Mouse (Mus musculus) MEL-GATA-1-ER (cell line): ENCODE measurements around the gene Crip3.

Experiments
- DNase-seq: peaks from one replicate; pipeline ENCODE4 v3.0.0-alpha.2; 2012; ENCODE audit warnings: low read depth; ENCODE audit errors: extremely low read depth

The Crip3 gene

DNA sequence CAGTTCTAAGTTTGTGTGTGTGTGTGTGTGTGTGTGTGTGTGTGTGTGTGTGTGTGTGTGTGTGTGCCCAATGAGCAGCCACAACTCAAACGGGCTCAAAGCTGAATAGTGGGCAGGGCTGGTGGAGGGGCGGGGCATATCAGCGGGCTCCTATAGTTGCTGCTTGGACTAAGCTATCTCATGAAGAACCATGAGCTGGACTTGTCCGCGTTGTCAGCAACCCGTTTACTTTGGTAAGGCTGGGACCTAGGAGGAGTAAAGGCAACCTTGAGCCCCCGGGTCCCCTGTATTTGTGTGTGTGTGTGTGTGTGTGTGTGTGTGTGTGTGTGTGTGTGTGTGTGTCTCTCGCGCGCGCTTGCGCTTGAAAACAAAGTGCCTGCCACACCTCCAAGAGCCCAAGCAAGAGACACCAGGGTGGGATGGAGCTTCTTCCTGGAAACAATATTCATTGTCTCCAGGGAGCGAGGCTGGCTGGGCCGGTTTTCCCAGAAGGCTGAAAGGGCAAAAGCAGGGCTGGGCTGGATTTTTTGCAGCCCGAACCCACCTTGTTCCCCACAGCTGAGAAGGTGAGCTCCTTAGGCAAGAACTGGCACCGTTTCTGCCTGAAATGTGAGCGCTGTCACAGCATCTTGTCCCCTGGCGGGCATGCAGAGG is at the start of gene Crip3:
Gene Crip3, plus strand, starts transcription at position 166 of the 654 bp plus-strand sequence.
- DNase-seq, result no peak

DNA sequence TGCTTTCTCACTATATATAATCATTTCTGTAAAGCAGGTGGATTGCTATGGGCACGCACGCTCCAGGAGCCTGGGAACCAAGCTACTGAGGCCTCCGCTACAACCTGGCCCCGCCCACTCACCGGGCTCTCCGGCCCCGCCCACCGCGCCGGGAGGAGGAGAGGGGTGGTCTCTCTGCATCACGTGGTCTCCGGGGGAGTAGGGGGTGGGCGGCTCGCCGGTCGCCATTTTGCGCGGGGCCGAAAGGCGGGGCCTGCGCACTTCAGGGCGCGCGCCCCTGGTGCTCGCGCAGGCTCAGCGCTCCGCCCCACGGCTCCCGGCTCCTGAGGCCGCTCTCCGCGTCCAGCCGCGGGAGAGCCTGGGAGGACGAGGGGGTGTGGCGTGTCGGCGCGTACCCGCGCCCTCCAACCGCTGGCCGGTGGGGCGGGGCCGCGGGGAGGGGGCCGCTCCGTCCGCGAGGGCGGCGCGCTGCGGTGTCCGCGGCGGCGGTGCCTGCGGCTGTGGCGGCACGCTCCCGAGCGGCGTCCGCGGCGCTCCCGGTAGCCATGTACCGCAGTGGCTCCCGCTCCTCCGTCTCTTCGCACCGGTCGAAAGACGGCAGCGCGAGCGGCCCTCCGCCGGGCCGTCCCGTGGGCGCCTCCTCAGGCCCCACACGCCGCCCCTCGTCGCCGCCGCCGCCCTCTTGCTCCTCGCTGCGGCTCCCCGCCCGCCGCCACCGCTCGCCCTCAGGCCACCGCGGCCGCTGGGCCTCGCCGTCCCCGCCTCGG is 45.2 kb upstream of the Crip3 start, which contains the start of gene Zfp318:
Gene Zfp318, plus strand, starts transcription at position 438 of the 767 bp plus-strand sequence.
- peak; percentile 68 for DNase-seq

DNA sequence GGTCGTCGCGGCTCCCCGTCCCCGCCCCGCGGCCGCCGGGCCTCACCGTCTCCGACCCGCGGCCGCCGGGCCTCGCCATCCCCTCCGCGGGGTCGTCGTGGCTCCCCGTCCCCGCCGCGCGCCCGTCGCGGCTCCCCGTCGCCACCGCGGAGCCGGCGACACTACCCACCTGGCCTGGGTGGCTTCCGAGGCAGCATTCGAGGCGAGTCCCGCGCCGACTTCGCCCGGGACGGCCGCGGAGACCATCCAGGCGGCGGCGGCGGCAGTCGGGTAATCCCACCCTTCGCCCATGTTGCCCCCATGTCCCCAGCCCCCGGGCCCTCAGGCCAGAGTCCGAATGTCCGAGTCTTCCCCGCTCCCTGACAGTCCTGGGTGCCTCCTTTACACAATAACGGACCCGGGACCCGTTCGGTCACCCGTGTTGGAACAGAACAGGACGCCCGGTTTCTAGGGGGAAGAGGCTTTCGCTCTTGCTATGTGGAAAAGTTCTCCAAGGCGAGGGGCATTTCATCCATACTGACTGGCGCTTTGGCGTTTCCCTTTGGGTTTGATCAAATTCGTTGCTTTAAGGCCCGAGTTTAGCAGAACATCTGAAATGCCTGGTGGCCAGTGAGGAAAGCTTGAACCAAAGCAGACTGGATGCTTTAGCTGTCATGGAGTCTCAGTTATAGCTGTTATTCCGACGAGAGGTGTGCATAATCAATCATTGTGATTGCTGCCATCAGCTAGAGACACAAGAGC is 44.5 kb upstream of the Crip3 start:
- DNase-seq, result no peak

DNA sequence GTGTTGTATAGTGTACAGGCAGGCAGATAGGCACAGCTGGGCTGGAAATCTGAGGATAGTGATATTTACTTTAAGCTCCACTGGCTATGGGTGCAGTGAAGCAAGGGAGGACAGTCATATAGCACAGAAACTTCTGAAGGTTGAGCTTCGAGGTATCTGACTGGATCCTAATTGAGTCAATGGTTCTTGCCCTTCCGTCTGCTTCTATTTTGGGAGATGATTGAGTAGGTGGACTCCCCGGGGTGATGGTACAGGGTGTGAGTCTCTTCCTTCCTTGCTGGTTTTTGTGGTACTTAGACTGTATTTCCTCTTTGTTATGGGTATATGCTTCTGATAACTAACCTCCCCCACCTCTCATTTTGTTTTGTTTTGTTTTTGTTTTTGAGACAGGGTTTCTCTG is 40.5 kb upstream of the Crip3 start:
- DNase-seq, result no peak

DNA sequence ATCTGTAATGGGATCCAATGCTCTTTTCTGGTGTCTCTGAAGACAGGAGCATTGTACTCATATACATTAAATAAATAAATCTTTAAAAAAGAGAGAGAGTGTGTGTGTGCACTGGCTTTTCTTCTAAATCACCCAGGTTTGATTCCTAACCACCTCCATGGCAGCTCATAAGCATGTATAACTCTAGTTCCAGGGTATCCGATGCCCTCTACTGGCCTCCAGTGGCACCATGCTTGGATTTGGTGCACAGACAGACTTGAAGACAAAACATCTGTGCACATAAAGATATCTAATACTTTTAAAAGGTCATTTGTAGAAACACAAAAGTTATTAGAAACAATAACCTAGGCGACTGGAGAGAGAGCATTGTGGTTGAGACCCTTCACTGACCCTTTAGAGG is 35.7 kb upstream of the Crip3 start:
- DNase-seq, result no peak

DNA sequence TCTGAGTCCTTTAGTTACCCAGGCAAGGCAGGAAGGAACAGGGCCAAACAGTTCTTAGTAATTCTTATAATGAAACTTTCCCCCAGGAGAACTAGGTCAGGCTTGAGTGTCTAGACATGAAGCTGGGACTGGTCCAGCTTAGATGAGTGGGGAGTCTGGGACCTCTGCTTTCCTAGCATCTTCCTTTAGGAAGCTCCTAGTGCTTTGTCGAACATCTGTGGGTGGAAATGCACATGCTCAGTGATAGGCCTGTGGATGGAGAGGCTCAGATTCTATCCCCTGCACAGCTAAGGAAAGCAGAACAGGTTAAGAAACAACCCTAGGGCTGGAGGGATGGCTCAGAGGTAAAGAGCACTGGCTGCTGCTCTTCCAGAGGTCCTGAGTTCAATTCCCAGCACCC is 34.1 kb upstream of the Crip3 start:
- DNase-seq, result no peak

DNA sequence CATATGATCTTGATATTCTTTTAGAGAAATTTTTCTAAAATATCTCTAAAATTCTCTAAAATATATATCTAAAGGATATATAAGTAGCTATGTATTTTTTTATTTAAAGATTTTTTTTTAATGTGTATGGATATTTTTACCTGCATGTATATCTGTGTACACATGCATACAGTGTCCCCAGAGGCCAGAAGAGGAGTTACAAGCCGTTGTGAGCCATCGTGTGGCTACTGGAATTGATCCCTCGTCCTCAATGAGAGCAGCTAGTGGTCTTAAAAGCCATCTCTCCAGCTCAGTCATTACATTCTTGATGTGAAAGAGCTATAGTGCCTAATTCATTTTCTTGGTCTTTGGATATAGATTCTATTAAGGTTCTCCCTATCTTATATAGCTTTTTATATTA is 20.2 kb upstream of the Crip3 start:
- DNase-seq, result no peak

DNA sequence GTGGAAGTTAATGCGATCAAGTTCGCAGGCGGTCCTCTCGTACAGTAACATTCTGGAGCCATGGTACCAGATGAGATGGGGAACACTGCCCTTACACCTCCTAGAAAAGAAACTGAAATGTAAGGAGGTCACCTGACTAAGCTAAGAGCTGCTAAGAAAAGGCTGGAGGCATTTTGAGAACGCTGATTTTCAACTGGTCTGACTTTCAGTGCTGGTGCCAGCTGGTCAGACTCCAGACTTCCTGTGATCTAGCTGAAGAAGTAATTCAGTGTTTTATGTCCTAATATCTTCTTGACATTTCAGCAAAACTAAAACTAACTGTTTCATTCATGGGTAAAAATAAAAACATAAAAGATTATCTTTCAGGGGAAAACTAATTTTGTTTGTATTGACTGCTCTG is 10.1 kb upstream of the Crip3 start:
- no peak for DNase-seq

DNA sequence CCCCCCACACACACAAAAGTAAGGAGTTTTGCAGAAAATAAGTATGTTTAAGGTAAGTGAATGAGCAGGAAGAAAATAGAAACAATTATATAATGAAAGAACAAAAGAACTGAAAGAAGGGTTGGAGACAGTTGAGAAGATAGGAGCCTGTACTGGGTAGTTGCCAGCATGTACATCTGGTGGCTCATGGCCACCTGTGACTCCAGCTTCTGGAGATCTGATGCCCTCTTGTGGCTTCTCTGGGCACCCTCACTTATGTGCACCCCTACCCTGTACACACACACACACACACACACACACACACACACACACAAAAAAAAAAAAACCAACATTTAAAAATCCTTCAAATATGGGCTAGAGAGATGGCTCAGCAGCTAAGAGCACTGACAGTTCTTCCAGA is 9.0 kb upstream of the Crip3 start:
- peak; percentile 18 for DNase-seq

DNA sequence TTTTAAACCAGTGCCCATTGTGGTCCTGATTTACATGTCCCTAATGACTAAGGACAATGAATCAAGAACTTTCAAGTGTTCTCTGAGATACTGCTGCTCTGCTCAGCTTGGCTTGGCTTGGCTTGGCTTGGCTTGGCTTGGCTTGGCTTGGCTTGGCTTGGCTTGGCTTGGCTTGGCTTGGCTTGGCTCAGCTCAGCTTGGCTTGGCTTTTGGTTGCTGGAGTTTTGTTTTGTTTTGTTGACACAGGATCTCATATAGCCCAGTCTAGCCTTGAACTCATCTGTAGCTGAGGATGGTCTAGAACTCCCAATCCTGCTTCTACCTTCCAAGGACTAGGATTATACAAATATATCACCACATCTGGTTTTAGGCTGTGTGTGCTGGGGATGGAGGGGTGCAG is 2.2 kb upstream of the Crip3 start:
- no peak for DNase-seq

DNA sequence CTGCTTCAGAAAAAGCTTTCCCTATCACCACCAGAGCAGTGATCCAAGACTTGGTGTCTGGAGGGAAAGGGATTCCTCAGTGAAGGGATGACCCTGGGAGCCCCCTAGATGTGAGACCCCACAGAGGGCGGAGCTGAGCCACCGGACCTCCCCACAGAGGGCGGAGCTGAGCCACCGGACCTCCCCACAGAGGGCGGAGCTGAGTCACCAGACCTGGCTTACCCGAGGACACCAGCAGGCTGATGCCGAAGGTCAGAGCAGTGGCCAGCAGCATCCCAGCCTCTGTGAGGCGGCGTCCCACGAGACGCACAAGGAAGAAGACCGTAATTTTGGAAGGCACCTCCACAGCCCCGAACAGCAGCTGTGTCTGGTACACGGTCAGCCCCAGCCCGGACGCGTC is 4.9 kb downstream of the Crip3 start:
- no peak for DNase-seq

DNA sequence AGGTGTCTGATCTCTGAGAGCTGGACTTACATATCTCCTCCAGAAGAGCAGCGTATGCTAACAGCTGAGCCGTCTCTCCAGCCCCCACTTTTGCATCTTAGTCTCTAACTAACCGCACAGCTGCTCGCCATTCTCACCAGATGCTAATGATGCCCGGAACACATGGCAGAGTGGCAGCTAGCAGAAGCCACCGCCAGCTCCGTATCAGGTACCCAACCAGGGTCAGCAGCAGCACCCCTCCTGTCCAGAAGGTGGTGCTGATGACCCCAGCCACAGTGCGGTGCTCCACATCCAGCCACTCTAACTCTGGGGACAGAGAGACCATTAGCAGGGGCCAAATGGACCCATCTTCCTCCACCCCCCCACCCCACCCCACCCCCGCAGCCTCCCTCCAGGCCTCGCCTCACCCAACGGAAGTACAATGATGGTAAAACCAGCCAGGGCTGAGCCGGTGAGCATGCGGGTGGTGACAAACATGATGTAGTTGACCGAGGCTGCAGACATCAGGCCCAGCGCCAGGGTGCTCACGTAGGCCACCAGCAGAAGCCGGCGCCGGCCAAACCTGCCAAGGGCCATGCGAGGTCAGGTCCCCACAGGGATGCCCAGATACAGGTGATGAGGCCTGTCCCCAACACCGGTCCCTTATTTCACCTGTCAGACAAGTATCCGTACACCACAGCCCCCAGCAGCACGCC is 8.1 kb downstream of the Crip3 start:
- no peak for DNase-seq

DNA sequence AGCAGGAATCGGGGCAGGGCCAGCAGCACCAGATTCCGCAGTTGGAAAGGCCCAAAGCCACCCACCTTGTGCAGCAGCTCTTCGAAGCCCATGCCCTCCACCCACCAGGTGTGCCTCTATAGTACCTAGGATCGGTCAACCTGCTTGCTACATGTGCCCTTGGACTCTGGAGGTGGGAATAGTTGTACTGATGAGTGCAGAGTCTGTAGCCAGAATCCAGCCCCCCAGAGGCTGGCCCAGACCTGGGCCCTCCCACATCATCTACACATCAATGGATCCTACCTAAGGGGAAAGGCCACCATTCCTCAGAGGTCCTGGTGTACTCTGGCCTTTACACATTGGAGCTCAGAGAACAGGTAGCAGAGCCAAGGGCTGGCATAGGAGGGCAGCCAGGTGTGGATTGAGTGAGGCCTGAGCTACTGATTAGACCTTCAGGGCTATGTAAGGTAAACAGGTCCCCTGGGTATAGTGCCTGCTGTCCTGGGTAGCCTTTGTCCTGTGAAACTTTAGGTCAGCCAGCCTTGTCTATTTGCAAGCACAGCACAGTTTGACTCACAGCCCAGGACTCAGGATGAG is 9.7 kb downstream of the Crip3 start, which contains the start of gene Slc22a7:
Gene Slc22a7, minus strand, starts transcription at position 160 of the 576 bp plus-strand sequence.
- no peak for DNase-seq

DNA sequence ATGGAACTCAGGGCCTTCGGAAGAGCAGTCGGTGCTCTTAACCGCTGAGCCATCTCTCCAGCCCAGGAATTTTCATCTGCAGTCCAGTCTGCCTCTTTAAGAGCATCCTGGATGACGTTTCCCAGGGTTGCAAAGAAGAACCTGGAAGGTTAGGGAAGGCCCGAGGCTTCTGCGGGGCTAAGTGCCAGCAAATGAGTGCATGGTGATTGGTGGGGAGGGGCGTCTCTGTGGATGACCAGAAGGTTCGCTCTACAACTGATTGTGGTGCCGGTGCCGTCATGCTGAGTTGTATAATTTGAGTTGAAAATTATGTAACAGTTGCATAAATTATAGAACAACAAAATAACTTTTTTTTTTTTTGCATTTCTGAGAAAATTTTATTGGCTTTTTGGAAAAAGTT is 10.4 kb downstream of the Crip3 start:
- DNase-seq, result no peak

DNA sequence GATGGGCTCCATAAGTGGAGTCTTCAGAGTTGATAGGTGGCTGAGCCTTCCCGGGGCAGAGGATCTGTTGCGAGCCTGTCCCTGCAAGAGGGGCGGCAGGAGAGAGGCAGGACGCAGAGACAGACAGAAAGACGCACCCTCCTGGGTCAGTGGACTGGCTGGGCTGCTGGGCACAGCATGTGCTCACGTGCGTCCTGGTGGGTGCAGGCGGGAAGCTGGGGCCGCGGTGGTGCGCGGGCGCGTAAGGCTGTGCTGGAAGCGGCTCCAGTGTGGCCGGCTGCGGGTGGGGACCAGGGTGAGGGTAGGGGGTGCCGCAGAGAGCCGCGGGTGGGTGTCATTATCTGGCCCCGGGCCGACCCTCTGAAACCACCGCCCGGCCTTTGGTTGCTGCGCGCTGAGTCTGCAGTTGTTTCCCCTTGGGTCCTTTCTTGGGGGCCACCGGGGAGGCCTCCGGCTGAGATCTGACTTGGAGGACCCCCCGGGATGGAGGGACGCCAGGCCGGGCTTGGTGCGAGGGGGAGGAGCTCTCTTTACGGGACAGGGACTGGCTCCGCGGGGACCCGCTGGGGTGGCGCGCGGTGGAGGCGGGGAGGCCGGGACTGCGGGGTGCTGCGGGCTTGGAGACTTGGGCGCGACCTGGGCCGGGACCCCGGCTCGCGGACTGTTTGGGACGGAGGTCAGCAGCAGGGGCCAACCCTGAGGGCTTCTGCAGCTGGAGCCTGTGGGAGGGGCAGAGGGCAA is 16.3 kb downstream of the Crip3 start:
- no peak for DNase-seq

DNA sequence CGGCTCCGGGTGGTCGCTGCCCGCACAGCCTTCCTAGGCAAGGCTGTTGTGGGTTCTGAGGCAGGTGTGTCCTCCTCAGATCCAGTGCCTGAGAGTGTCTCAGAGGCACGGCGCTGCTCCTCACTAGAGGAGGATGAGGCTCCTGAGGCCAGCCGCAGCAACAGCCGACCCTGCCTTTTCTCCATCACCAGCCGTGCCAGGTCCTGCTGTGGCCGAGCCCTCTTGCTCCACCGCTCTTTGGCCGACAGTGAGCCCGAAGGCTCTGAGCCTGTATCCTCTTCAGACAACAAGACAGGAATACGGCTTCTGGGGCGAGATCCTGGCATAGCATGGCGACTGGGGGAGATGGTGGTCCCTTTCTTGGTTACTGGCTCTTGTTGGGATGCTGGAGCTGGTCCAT is 17.5 kb downstream of the Crip3 start:
- no peak for DNase-seq

DNA sequence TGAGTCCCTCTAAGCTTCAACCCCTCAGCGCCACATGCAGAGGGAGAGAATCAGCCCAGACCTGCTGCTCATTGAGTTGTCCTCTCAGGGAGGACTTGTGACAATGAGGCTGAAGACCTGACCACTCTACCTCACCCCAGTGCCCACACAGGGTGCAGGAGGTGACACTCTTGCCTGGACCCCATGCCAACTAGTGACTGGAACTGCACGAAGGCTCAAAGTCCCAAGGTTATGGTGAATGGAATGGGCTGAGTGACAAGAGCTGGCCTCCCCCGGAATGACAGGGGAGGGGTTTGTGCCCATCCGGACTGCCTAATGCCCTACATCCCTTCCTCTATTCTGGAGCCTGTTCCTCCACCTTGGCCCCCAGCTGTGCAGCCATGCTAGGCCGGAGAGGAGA is 24.0 kb downstream of the Crip3 start:
- no peak for DNase-seq

DNA sequence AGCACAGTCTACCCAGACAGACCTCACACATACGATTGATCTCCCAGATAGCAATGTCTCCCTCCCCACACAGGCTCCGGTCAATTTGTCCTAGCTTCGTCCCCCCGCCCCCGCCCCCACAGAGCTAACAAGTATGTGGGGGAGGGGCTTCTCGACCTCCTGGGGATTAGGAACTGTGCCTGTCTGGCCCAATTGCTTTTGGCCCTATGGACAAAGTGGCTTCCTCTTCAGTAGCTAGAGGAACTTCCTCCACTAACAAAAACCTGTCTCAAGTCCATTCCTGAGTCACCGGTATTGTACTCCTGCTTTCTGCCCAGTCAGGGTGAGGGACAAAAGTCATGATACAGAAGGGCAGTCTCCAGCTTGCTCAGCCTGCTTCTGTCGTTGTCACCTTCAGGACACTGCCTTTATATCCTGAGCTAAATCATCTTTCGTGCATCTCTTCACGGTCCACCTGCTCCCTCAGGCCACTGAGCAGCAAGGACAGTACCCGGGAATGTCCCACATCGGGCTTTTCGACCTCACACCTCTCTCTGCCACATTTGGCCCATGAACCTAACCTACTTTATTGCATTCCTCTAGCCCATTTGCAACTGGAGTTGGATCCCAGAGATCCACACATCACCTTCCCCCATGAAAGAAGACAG is 24.7 kb downstream of the Crip3 start:
- DNase-seq, result no peak

DNA sequence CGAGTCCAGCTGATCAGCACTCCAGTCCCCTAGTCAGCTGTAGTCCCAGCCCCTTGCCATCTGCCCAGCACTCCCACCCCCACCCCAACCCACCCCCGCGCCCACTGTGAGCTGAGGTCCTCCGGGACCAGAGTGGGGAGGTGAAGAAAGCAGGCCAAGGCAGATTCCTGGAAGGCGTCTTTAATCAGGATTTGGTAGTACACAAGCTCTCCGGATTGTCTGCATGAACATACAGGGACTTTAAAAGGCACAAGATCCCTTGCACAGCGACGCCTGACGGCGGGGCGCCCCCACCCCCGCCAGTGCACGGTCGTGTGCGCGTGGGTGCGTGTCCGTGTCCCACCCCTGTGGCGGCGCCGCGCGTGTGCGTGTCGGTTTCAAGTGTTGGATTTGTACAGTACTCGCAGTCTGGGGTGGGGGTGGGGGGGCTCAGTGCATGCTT is 25.3 kb downstream of the Crip3 start:
- DNase-seq, result no peak

DNA sequence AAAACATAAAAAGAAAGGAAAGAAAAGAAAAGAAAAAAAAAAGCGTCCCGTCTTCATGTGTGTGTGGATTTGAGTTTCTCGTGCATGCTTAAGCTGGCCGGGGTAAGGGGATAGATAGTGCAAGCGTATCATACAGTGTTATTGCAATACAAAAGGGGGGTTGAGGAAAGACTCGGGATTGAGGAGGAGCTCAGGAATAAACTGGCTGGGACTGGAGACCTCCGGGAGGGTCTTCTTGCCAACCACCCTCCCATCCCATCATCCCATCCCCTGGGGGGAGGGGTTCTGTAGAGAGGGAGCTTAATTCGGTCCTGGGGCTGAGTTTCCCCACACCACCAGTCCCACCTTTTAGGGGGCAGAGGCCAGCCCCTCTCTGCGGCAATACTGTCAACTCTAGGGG is 25.8 kb downstream of the Crip3 start:
- DNase-seq, result no peak
